Mouse (Mus musculus) heart, adult 9 months (tissue): Measurements from ENCODE around the gene Snapc4.
"Not testable (repeated sequence)": the region's sequence is repeated elsewhere in the genome, so short reads cannot be mapped to it uniquely, and the experiment has no call there.

Experiments
- DNase-seq, 2 experiments: peaks; one replicate each; pipeline ENCODE4 v3.0.0; 2022; ENCODE audit warnings: low spot score in 2 of 2

Snapc4 gene

GRCm38 (mm10) chr2:26380871-26381270 is 418 bp upstream of the Snapc4 start:
- DNase-seq: not testable (repeated sequence)

DNA sequence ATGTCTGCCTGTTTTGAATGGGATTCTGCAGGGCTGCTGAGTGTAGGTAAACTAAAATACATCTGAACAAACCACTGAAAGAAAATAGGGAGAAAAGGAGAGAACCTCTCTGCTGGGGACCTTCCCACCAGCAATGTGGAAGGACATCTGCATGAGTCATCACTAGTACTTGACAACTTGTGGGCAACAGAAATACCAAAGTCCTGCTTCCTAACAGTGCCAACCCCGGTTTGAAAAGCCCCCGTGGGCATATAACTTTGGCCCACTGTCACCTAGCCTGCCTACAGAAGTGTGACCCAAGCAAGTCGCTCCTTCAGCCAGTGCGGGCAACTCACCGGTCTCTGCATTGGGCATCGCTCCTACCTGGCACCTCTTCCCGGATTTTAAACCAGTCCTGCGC is 8.1 kb downstream of the Snapc4 start:
- no peak for DNase-seq

DNA sequence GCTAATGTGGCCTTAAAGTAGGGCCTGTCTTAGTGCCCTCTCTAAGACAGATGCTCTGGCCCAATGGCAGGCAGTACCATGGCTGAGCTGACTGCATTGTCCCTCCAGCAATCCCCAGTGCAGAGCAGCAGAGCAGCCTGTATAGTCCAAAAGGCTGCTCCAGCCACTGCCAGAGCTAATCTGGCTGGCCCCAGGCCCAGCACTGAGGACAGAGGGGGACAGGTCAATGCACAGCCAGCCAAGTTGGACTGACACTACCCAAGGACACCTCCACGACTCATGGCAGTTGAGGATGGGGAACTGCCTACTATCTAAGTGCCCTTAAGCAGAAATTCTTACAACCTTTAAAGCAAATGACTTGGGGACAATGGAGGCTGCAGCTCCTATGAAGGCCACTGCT is 11.9 kb downstream of the Snapc4 start:
- DNase-seq: peak; percentile 67 to 71

GRCm38 (mm10) chr2:26367911-26368310 is 12.5 kb downstream of the Snapc4 start:
- no peak for DNase-seq

DNA sequence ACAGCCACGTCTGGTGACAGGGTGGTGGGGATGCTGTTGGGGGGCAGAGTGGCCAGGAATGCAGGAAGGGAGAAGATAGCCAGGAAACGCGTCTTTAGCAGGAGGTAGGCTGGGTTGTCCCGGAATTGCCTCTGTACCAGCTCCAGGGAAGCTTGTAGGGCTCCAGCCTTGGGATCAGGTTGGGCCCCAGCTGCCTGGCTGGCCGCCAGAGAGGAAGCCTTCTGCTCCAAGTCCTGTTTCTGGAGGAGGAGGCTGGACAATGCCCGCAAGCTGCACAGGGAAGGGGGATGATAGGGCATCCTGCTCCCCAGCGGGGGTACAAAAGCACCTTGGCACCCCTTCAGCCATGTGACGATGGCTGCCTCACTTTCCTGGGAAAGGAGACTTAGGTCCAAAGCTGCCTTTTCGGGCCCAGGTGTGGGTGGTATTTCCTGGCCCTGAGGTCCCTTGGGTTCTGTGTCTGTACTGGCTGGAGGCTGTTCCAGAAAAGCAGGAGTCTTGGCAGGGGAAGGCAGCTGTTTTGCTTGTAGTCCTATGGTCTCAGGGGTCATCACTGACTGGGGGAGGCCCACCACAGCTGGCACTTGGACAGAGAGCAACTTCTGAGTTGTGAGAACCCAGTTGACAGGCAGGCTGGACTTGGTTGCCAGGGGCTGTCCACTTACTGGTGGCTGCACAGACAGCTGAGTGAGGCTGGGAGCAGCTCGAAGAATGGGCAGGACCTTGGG is 15.6 kb downstream of the Snapc4 start:
- peak; percentile 81 to 83 for DNase-seq

DNA sequence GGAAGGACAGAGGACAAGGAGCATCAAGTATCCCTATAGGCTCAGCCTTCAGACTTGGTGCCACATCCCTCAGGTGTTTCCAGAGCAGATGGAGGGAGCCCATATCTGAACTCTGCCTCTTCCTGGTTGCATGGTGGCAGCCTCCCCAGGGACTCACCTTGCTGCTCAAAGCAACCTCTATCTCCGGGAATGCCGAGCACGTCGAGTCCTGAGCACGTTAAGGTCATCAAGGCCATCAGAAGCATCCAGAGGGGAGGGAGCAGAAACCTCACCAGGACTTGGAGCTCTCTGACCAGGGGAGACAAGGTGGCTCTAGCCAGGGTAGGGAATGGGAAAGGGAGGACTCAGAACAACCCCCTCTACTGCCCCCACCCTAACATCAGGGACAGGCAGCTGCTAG is 17.0 kb downstream of the Snapc4 start:
- no peak for DNase-seq

DNA sequence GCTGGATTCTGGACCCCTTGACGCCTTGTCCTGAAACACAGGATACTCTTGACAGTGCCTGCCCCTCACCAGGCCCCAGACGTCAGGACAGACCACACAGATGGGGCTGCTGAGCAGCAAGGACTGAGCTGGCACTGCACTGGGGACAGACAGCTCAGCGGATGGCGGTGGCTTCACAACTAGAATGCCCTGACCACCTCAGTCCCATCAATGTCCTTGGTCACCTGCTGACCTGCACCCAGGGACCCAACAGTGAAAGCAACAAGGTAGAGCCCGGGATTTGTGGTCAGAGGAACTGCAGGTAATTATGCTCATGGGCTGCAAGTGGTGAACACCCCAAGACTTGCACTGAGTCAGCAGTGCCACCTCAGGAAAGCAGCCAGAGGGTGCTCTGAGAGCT is 17.5 kb downstream of the Snapc4 start:
- DNase-seq: no peak

- peak in 1 of 2 experiments; percentile 61 for DNase-seq
These were observed 19.7 kb downstream of the Snapc4 start, which contains the start of gene Card9 for GRCm38 (mm10) chr2:26360772-26361171. Gene Card9 (minus strand): TSS chr2:26360918.

DNA sequence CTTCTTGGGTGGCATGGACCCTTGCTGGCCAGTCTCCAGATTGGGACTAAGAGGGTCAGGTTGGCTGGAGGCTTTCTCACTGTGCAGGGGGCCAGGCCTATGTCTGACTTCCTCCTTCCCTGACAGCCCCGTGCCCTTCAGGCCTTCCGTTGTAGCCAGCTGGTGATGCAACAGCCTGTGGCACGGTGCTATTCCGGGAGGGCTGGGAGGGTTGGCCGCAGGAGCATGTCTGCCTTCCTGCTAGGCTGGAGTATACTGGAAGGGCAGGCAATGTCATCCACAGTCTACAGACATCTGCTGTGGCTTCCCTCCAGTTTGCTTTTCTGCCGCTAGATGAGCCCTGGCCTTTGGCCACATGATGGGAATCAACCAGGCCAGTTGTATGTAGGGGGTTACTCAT is 20.5 kb downstream of the Snapc4 start:
- DNase-seq: peak; percentile 52 to 55

- DNase-seq: no peak
These were observed 21.7 kb downstream of the Snapc4 start for GRCm38 (mm10) chr2:26358667-26359320.

DNA sequence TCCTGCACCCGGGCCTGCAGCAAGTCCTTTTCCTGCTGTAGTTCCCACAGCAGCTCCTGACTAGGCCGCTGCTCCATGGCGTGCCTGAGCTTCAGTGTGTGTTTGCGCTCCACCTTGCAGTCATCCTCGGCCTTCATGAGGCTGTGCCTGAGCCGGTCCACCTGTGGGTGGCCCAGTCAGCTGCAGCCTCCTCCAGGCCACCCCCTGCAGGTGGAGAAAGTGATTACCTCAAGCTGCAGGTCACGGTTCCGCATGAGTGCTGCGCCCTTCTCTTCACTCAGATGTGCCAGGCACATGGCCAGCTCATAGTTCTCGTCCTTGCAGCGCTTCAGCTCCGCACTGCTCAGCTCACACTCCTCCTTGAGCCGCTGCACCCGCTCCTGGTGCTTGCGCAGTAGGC is 23.0 kb downstream of the Snapc4 start:
- DNase-seq: no peak

DNA sequence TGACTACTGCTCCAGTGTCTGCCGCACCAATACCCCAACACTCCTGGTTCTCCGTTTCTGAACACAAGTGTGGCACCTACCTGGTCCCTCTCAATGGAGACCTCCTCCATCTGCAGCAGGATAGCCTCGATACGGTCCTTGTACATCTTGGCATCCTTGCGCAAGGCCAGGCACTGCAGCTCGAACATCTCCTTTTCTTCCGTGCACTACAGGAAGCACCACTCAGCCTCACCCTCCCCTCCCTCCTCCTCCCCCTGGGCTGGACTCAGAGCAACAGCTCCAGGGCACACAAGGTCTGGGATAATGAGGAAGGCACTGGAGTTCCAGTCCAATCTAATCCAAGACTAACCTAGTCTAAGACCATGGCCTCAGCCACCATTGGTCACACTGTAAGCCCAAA is 23.8 kb downstream of the Snapc4 start:
- DNase-seq: no peak

GRCm38 (mm10) chr2:26356231-26356630 is 24.2 kb downstream of the Snapc4 start:
- no peak for DNase-seq

DNA sequence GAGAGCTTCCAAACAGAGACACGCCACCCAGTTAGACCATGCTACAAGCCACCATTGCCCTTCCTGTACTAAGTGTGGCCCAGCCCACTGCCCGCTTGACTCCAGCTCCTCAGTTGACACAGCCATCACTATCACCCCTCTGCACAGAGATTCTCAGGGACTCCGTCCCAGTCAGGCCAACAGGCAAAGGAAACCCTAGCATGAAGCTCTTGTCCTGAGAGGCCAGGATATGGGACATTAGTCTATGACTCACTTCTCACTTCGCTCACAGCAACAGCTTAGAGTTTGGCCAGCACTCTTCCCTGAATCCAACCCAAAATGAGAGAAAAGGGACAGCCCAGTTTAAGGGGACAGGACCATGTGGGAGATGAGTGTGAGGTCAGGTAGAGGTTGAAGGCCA is 26.1 kb downstream of the Snapc4 start:
- no peak for DNase-seq

GRCm38 (mm10) chr2:26353066-26353980 is 27.1 kb downstream of the Snapc4 start:
- DNase-seq: no peak

GRCm38 (mm10) chr2:26352291-26352910 is 28.1 kb downstream of the Snapc4 start:
- no peak for DNase-seq

DNA sequence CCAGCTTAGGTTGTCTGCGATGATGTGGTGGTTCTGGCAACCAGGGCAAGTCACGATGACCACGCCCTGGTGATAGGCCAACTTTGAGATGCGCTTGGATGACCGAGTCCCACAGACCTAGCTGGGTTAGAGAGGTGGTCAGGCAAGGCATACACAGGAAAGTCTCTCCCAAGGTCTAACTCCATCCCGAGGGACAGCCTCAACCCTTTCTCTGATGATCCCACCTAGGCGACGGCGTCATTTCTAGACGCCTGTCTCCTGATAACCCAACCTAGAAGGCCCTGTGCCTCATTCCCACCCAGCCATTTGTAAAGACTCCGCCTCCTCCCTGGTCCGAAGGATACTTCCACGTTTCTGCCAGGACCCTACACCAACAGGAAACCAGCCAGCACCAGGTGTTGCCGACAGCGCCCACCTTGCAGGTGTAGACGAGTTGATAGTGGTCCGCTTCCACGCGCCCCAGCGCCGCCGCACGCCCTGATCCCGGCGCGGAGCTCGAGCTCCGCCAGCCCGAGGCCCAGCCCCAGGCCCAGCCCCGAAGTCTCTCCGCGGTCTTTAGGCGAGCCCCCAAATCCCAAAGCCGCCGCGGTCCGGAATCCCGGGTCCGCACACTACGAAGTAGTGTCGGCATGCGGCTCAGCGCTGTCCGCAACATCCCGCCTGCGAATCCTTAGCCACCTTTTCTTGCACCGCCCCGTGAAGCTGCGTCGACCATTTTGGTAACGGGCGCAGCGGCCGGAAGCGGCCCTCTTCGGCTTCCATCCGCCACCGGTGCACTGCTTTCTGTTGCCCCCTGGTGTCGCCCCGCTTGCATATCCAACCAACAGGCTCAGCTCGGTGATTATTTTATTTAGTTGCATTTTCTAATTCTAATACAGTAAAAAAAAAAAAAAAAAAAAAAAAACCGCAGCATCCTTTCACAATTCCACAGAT is 28.8 kb downstream of the Snapc4 start, which contains the start of gene Dnlz:
Gene Dnlz (minus strand): TSS at position 753 of the 933 bp plus-strand sequence.
- DNase-seq: peak; percentile 85 to 92

GRCm38 (mm10) chr2:26348241-26348640 is 32.2 kb downstream of the Snapc4 start:
- DNase-seq: no peak

DNA sequence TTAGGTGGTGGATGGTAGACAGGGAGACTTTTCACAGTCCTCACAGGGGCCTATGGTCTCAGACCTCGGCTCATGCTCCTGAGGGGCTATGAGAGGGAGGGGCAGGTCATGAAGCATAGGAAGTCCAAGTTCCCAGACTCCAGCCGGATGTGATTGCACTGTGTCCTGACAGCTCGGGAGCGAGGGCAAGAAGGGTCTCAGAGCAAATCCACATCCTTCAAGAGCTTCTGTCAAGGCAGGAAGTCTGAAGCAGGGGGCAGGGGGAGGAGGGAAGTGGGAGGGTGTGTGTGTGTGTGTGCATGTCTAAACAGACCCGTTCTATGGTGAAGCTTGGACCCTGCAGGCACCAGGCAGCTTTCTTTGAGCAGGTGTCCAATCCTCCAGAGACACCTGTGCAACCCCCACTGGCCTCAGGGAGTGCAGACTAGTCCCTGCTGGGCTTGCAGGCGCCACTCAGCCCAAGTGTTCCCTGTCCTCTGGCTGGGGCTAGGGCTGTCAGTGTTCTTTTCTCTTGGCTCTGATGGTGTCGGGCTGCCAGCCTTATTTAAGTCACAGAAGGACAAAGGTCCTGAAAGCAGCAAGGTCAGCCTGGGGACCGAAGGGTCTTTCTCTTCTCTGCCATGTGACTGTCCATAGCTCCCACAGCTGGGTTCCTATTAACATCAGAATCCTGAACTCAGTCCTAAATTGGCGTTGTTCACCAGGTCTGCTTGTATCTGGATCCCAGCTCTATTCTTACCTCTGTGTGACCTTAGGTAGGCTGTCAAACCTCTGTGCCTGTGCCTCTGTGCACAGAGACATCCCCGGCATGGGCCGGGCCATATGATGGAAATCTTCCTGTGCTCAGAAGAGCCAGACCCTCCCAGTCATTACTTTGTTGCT is 37.6 kb downstream of the Snapc4 start:
- no peak for DNase-seq

GRCm38 (mm10) chr2:26342044-26342443 is 38.4 kb downstream of the Snapc4 start:
- peak; percentile 83 to 85 for DNase-seq
